In genomic region chr6:38900073-38900472, GRCm38 (mm10) we compare ENCODE assay signal across 16 mouse cellular contexts. TPM values are rescaled to one million over a fixed set of nuclear protein-coding genes. Genes with fewer than 3 reads are reported as not detected.
DNase-seq lines count a peak whose midpoint lies in the region; ATAC-seq and TF ChIP-seq lines count a peak whose summit lies in the region.
"Had no signal": no experiment of that assay in that cellular context is flagged by ENCODE, and none has a peak within 500 bp of the region (broad histone marks: within the 10 kb centered on the region; RNA-seq: fewer than 3 reads in every experiment).

No protein-coding gene starts in this region.

- TF ChIP-seq EP300 in heart, adult 2 months (IDR thresholded peaks at IDR 0.05; ENCODE audit: insufficient read depth, low read depth, low read length): no peak

- H3K27me3 ChIP-seq in heart, embryonic 10.5 days (ENCODE audit: insufficient read depth, poor library complexity, severe bottlenecking): no peaks in the 10 kb centered on the region
- no peaks in the 10 kb centered on the region for H3K27me3 ChIP-seq in heart, adult 2 months (ENCODE audit: control insufficient read depth, insufficient read depth, low read length)
- H3K27me3 ChIP-seq in intestine, postnatal 0 days (replicated peaks; ENCODE audit: control insufficient read depth, insufficient read depth, low read length): no peaks in the 10 kb centered on the region
- no peaks in the 10 kb centered on the region for H3K27me3 ChIP-seq in megakaryocyte, embryonic 14.5 days (replicated peaks)
- no peaks in the 10 kb centered on the region for H3K27me3 ChIP-seq in forebrain, embryonic 15.5 days
- H3K27me3 ChIP-seq: forebrain, embryonic 13.5 days had no signal

- DNase-seq in heart, embryonic 10.5 days (ENCODE audit: low spot score): no peak
- no peak for DNase-seq in heart, adult 2 months
- no peak for DNase-seq in layer of hippocampus, adult 18-20 months (ENCODE audit: low spot score in 2 of 2)
- no peak for DNase-seq in cerebellum, adult 9-11 months
- DNase-seq: gastrocnemius, postnatal 10 days; heart, postnatal 36 days; kidney, adult 2 months; thymus, postnatal 14 days had no signal

- TF ChIP-seq CTCF in heart, adult 2 months (IDR thresholded peaks at IDR 0.05): no peak
- TF ChIP-seq CTCF in bone marrow, adult 2 months (IDR thresholded peaks at IDR 0.05; ENCODE audit: control insufficient read depth, insufficient read depth, low read length): no peak
- TF ChIP-seq CTCF in intestine, postnatal 0 days (IDR thresholded peaks at IDR 0.05; ENCODE audit: low read depth): no peak

- WGBS in heart, embryonic 10.5 days: 67% methylated on average over 4 of the region's 4 CpGs
- 72% methylated on average over 4 of the region's 4 CpGs for WGBS in heart, adult 2 months
- 3% methylated on average over 4 of the region's 4 CpGs for WGBS in bone marrow, adult 2 months
- WGBS in intestine, postnatal 0 days: 52% methylated on average over 4 of the region's 4 CpGs
- 94% methylated on average over 4 of the region's 4 CpGs for WGBS in forebrain, embryonic 15.5 days

- peaks cover 16% of the 10 kb centered on the region for H3K4me1 ChIP-seq in heart, embryonic 10.5 days
- H3K4me1 ChIP-seq in heart, adult 2 months (ENCODE audit: control insufficient read depth, insufficient read depth, low read length): no peaks in the 10 kb centered on the region
- H3K4me1 ChIP-seq in bone marrow, adult 2 months (ENCODE audit: control insufficient read depth, insufficient read depth, low read length): peaks cover 11% of the 10 kb centered on the region
- peaks cover 7% of the 10 kb centered on the region; the same call in 1 of the 2 replicates for H3K4me1 ChIP-seq in intestine, postnatal 0 days (replicated peaks; ENCODE audit: control insufficient read depth, insufficient read depth, low read length)
- H3K4me1 ChIP-seq in megakaryocyte, embryonic 14.5 days: peaks cover 83% of the 10 kb centered on the region
- no peaks in the 10 kb centered on the region for H3K4me1 ChIP-seq in forebrain, embryonic 15.5 days

- peak; percentile 56 for ATAC-seq in intestine, postnatal 0 days
- ATAC-seq in forebrain, embryonic 15.5 days (replicated peaks): no peak
- ATAC-seq: forebrain, embryonic 13.5 days had no signal

- no peak for TF ChIP-seq POLR2A in heart, adult 2 months (IDR thresholded peaks at IDR 0.05; ENCODE audit: insufficient read depth, low read depth, low read length)
- TF ChIP-seq POLR2A in bone marrow, adult 2 months (IDR thresholded peaks at IDR 0.05; ENCODE audit: borderline replicate concordance, control insufficient read depth, low read depth, low read length): no peak

- H3K4me3 ChIP-seq in heart, embryonic 10.5 days: no peak overlapping the region
- H3K4me3 ChIP-seq in heart, adult 2 months: no peak overlapping the region
- no peak overlapping the region for H3K4me3 ChIP-seq in bone marrow, adult 2 months (replicated peaks; ENCODE audit: control insufficient read depth, low read depth, low read length)
- H3K4me3 ChIP-seq in intestine, postnatal 0 days (ENCODE audit: low read depth, low read length): no peak overlapping the region
- H3K4me3 ChIP-seq in megakaryocyte, embryonic 14.5 days (replicated peaks): peak overlapping the region; percentile 71
- H3K4me3 ChIP-seq in forebrain, embryonic 15.5 days: no peak overlapping the region
- H3K4me3 ChIP-seq: forebrain, embryonic 13.5 days; layer of hippocampus, adult 2 months; limb, embryonic 10.5 days had no signal

- H3K4me2 ChIP-seq in intestine, postnatal 0 days (replicated peaks; ENCODE audit: low read depth): peak overlapping the region; percentile 31; the same call in 1 of the 2 replicates
- no peak overlapping the region for H3K4me2 ChIP-seq in forebrain, embryonic 15.5 days (replicated peaks)
- H3K4me2 ChIP-seq: forebrain, embryonic 13.5 days had no signal

- no peak overlapping the region for H3K9ac ChIP-seq in heart, adult 2 months (ENCODE audit: low read depth, low read length)
- no peak overlapping the region for H3K9ac ChIP-seq in intestine, postnatal 0 days (ENCODE audit: low read depth, low read length)
- no peak overlapping the region for H3K9ac ChIP-seq in forebrain, embryonic 15.5 days (replicated peaks)
- H3K9ac ChIP-seq: forebrain, embryonic 13.5 days had no signal

- no peaks in the 10 kb centered on the region for H3K79me2 ChIP-seq in heart, adult 2 months (replicated peaks; ENCODE audit: control insufficient read depth, insufficient read depth, low read length)

- H3K9me3 ChIP-seq in heart, embryonic 10.5 days: no peaks in the 10 kb centered on the region
- H3K9me3 ChIP-seq in intestine, postnatal 0 days (ENCODE audit: control insufficient read depth): no peaks in the 10 kb centered on the region
- no peaks in the 10 kb centered on the region for H3K9me3 ChIP-seq in megakaryocyte, embryonic 14.5 days
- H3K9me3 ChIP-seq in forebrain, embryonic 15.5 days: no peaks in the 10 kb centered on the region
- H3K9me3 ChIP-seq: forebrain, embryonic 13.5 days; limb, embryonic 10.5 days had no signal

- peak overlapping the region; percentile 64; the same call in 1 of the 2 replicates for H3K27ac ChIP-seq in heart, embryonic 10.5 days
- no peak overlapping the region for H3K27ac ChIP-seq in heart, adult 2 months
- H3K27ac ChIP-seq in bone marrow, adult 2 months (ENCODE audit: control insufficient read depth, insufficient read depth, low read depth, low read length, poor library complexity): peak overlapping the region; percentile 38; the same call in 1 of the 2 replicates
- H3K27ac ChIP-seq in intestine, postnatal 0 days (ENCODE audit: low read depth, low read length): peak overlapping the region; percentile 65; the same call in 1 of the 2 replicates
- no peak overlapping the region for H3K27ac ChIP-seq in forebrain, embryonic 15.5 days (replicated peaks)
- H3K27ac ChIP-seq: forebrain, embryonic 13.5 days; layer of hippocampus, adult 2 months; limb, embryonic 10.5 days had no signal

- H3K36me3 ChIP-seq in heart, embryonic 10.5 days: no peaks in the 10 kb centered on the region
- H3K36me3 ChIP-seq in heart, adult 2 months (ENCODE audit: control insufficient read depth, insufficient read depth, low read length): no peaks in the 10 kb centered on the region
- H3K36me3 ChIP-seq in intestine, postnatal 0 days (ENCODE audit: control insufficient read depth, insufficient read depth): no peaks in the 10 kb centered on the region
- H3K36me3 ChIP-seq in megakaryocyte, embryonic 14.5 days (replicated peaks; ENCODE audit: low read length): no peaks in the 10 kb centered on the region
- H3K36me3 ChIP-seq in forebrain, embryonic 15.5 days: no peaks in the 10 kb centered on the region
- H3K36me3 ChIP-seq: limb, embryonic 10.5 days had no signal

- intact Hi-C loops in heart, adult 2 months (cut with DNase I): no loop called here

RNA-seq across cellular contexts. Expression of gene Hipk2, which starts 24.1 kb away (rescaled TPM):
- 15.9 and 20.1 TPM in 2 replicates for polyA plus RNA-seq in heart, embryonic 10.5 days (2016; fragmentation: Nextera tagmentation; extraction: Ambion mirVana)
- 10 to 100 TPM; 91.0 to 98.5 TPM for total RNA-seq in heart, adult 2 months (2021)
- 35.9 and 51.3 TPM in 2 replicates for polyA plus RNA-seq in heart, adult 2 months (2012; rRNA removed)
- 23.4 and 39.5 TPM in 2 replicates for polyA plus RNA-seq in bone marrow, adult 2 months (2011; ENCODE audit: insufficient read depth, insufficient read length, low replicate concordance, missing spikeins)
- polyA plus RNA-seq in intestine, postnatal 0 days (2015; fragmentation: Nextera tagmentation; extraction: Ambion mirVana): 12.0 and 15.4 TPM in 2 replicates
- polyA plus RNA-seq in megakaryocyte, embryonic 14.5 days (2012; ENCODE audit: insufficient read depth, low replicate concordance): 102 and 296 TPM in 2 replicates
- 10 to 100 TPM; 63.8 to 66.2 TPM for total RNA-seq in layer of hippocampus, adult 18-20 months (2021)
- polyA plus RNA-seq in forebrain, embryonic 15.5 days (2015; fragmentation: Nextera tagmentation; extraction: Ambion mirVana): 29.2 and 29.7 TPM in 2 replicates

RNA-seq across cellular contexts. Expression of gene Tbxas1, which starts 24.9 kb away (rescaled TPM):
- polyA plus RNA-seq in heart, embryonic 10.5 days (2016; fragmentation: Nextera tagmentation; extraction: Ambion mirVana): 1.4 and 1.5 TPM in 2 replicates
- 1 to 10 TPM; 2.1 to 2.7 TPM for total RNA-seq in heart, adult 2 months (2021)
- polyA plus RNA-seq in heart, adult 2 months (2012; rRNA removed): 1.9 and 2.7 TPM in 2 replicates
- polyA plus RNA-seq in bone marrow, adult 2 months (2011; ENCODE audit: insufficient read depth, insufficient read length, low replicate concordance, missing spikeins): 25.1 and 59.7 TPM in 2 replicates
- 2.1 and 2.9 TPM in 2 replicates for polyA plus RNA-seq in intestine, postnatal 0 days (2015; fragmentation: Nextera tagmentation; extraction: Ambion mirVana)
- polyA plus RNA-seq in megakaryocyte, embryonic 14.5 days (2012; ENCODE audit: insufficient read depth, low replicate concordance): 165 and 265 TPM in 2 replicates
- total RNA-seq in layer of hippocampus, adult 18-20 months (2021): 1 to 10 TPM; 1.9 to 2.7 TPM
- 1.2 and 1.8 TPM in 2 replicates for polyA plus RNA-seq in forebrain, embryonic 15.5 days (2015; fragmentation: Nextera tagmentation; extraction: Ambion mirVana)
- total RNA-seq: ES-E14 had no signal

Comparison
In these comparisons a context has a peak if more than half of its experiments do, and no peak if none do; other contexts are left out.
1. H3K27ac ChIP-seq: peak in heart, embryonic 10.5 days (single experiment), bone marrow, adult 2 months (single experiment) and intestine, postnatal 0 days (single experiment); none in heart, adult 2 months (single experiment) and forebrain, embryonic 15.5 days (single experiment).